Mouse (Mus musculus): ENCODE data around the gene Cabp7.

DNA sequence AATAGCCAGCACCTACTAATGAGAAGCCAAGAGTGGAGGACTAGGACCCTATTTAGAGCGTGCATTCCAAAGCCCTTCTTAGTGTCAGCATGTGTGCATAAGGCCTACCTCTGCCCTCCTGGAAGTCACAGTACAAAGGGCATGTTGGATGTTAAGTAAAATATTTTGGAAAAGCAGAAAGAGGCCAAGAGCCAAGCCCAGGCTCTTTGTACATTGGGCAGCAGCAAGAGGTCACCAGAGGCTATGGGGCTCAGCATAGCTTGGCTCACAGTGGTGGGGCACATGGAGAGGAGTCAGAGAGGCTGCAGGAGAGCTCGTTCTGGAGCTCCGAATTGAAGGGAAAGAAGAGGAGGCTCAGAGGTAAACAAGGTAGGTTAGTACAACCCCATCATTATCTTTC is 59.6 kb downstream of the Cabp7 start:
- TF ChIP-seq HCFC1 (IDR thresholded peaks at IDR 0.05; ENCODE audit: borderline replicate concordance, insufficient read depth, low read length): no peak
- no peak for TF ChIP-seq CHD2 (IDR thresholded peaks at IDR 0.05; ENCODE audit: low read depth, low read length)
- no peak for TF ChIP-seq ZC3H11A (IDR thresholded peaks at IDR 0.05; ENCODE audit: borderline replicate concordance, low read depth, low read length)
- no peak for TF ChIP-seq ZNF384 (IDR thresholded peaks at IDR 0.05; ENCODE audit: low read depth, low read length)
- TF ChIP-seq MAFK (IDR thresholded peaks at IDR 0.05; ENCODE audit: insufficient read depth, low read depth, low read length): no peak
